Mouse (Mus musculus) retina, embryonic 14.5 days (tissue): ENCODE measurements at regions not wholly inside any gene's neighbourhood (a gene's known extent, or its start where the extent isn't known, plus 50 kb on each side); places are given as distances from the start of the nearest gene placed in this dataset.

Experiments used
- DNase-seq: peaks from one replicate; pipeline ENCODE4 v3.0.0-alpha.2; 2015; ENCODE audit warnings: low spot score

GRCm38 (mm10) chr17:93665889-93666288 lies 467.1 kb downstream of the Adcyap1 start:
- no peak for DNase-seq

GRCm38 (mm10) chr17:93676366-93676962 lies 477.6 kb downstream of the Adcyap1 start:
- peak; percentile 10 for DNase-seq

GRCm38 (mm10) chr17:93700685-93701084 lies 501.9 kb downstream of the Adcyap1 start:
- DNase-seq: no peak

- no peak for DNase-seq
Measured at GRCm38 (mm10) chr17:93717623-93718022, 518.8 kb downstream of the Adcyap1 start.

GRCm38 (mm10) chr17:93741341-93741740 lies 542.5 kb downstream of the Adcyap1 start:
- DNase-seq: no peak

- DNase-seq: peak; percentile 68
Measured at GRCm38 (mm10) chr17:93762349-93762748, 563.5 kb downstream of the Adcyap1 start.
